8 mouse cellular contexts compared by ENCODE assay signal in the genomic region with DNA sequence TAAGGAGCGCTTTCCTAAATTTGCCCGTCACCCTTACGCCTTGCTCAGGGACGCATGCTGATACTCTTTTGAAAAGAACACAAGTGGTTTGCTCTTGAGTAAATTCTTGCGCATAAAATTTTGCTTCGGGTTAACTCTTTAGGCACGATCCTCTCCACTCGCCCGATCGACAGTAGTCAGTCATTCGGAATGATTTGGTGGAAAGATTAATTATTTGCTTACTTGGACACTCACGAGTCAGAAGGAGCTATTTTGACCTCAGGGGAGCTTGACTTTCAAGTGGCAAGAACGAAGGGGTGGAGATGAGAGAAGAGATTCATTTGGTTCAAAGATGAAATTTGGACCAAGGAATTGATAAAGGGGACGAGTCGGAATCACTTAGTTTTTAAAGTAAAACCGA. TPM values are rescaled to one million over a fixed set of nuclear protein-coding genes. Genes with fewer than 3 reads are reported as not detected.
DNase-seq lines count a peak whose midpoint lies in the region; ATAC-seq lines count a peak whose summit lies in the region.

No protein-coding gene starts in this region.

- no peaks in the 10 kb centered on the region for H3K27me3 ChIP-seq in heart, embryonic 16.5 days (ENCODE audit: control insufficient read depth, insufficient read depth, low read length)
- no peaks in the 10 kb centered on the region for H3K27me3 ChIP-seq in hindbrain, embryonic 12.5 days

- H3K4me3 ChIP-seq in heart, embryonic 16.5 days (ENCODE audit: low read length): peak overlapping the region; percentile 77
- H3K4me3 ChIP-seq in hindbrain, embryonic 12.5 days: peak overlapping the region; percentile 98
- H3K4me3 ChIP-seq in macrophage (ENCODE audit: inconsistent target): peak overlapping the region; percentile 86

- no peak for ATAC-seq in heart, embryonic 16.5 days (replicated peaks; ENCODE audit: extremely low read depth, insufficient read depth, low FRiP score)
- no peak; the same call in 1 of the 2 replicates for ATAC-seq in hindbrain, embryonic 12.5 days (ENCODE audit: low FRiP score)

- peak overlapping the region; percentile 84 for H3K9ac ChIP-seq in heart, embryonic 16.5 days (ENCODE audit: low read length)
- H3K9ac ChIP-seq in hindbrain, embryonic 12.5 days: peak overlapping the region; percentile 95

- no peaks in the 10 kb centered on the region for H3K9me3 ChIP-seq in heart, embryonic 16.5 days (replicated peaks; ENCODE audit: control insufficient read depth, low read length)
- H3K9me3 ChIP-seq in hindbrain, embryonic 12.5 days (replicated peaks): no peaks in the 10 kb centered on the region

- 2% methylated on average over 16 of the region's 16 CpGs for WGBS in heart, embryonic 16.5 days
- 6% methylated on average over 16 of the region's 16 CpGs for WGBS in hindbrain, embryonic 12.5 days
- WGBS in macrophage (ENCODE audit: missing documents): 6% methylated on average over 16 of the region's 16 CpGs

- peak overlapping the region; percentile 95 for H3K4me2 ChIP-seq in heart, embryonic 16.5 days (ENCODE audit: low read depth, low read length)
- peak overlapping the region; percentile 82 for H3K4me2 ChIP-seq in hindbrain, embryonic 12.5 days (replicated peaks)

- H3K79me2 ChIP-seq in macrophage (ENCODE audit: inconsistent target): peaks cover 98% of the 10 kb centered on the region

- no peak for DNase-seq in heart, adult 11 months
- DNase-seq in adipocyte (ENCODE audit: low spot score): peak; percentile 21
- no peak for DNase-seq in adrenal gland, postnatal 14 days
- no peak for DNase-seq in spleen, postnatal 14 days (ENCODE audit: low spot score in 2 of 2)
- no peak for DNase-seq in spleen, adult 18-20 months

- peaks cover 36% of the 10 kb centered on the region for H3K36me3 ChIP-seq in heart, embryonic 16.5 days (ENCODE audit: control insufficient read depth, insufficient read depth)
- H3K36me3 ChIP-seq in hindbrain, embryonic 12.5 days: peaks cover 45% of the 10 kb centered on the region
- peaks cover 24% of the 10 kb centered on the region for H3K36me3 ChIP-seq in macrophage (ENCODE audit: inconsistent target)

- H3K4me1 ChIP-seq in heart, embryonic 16.5 days (ENCODE audit: control insufficient read depth, insufficient read depth, low read length): peaks cover 14% of the 10 kb centered on the region
- peaks cover 22% of the 10 kb centered on the region for H3K4me1 ChIP-seq in hindbrain, embryonic 12.5 days

- H3K27ac ChIP-seq in heart, embryonic 16.5 days (ENCODE audit: low read length): no peak overlapping the region
- no peak overlapping the region for H3K27ac ChIP-seq in hindbrain, embryonic 12.5 days
- peak overlapping the region; percentile 41 for H3K27ac ChIP-seq in macrophage

RNA-seq across cellular contexts. Expression of a gene that starts 0.4 kb away (rescaled TPM):
- polyA plus RNA-seq in heart, embryonic 16.5 days (2015; fragmentation: Nextera tagmentation; extraction: Ambion mirVana): 33.9 and 37.5 TPM in 2 replicates
- polyA plus RNA-seq in hindbrain, embryonic 12.5 days (2016; fragmentation: Nextera tagmentation; extraction: Ambion mirVana): 48.1 and 53.9 TPM in 2 replicates
- 100 to 1,000 TPM in 9 of 26 experiments, 10 to 100 TPM in 17; 36.5 to 159 (median 91.1) TPM for total RNA-seq in macrophage (2018; cell fraction: chromatin; rRNA removed)
- 10 to 100 TPM in 6 of 26 experiments, 1 to 10 TPM in 20; 3.1 to 14.5 (median 7.6) TPM for total RNA-seq in macrophage (2018; cell fraction: cytosol; rRNA removed)
- total RNA-seq in macrophage (2018; cell fraction: nucleus; rRNA removed): 100 to 1,000 TPM in 6 of 26 experiments, 10 to 100 TPM in 20; 36.8 to 138 (median 61.9) TPM
- 10.6 to 11.2 TPM (median 10.8 TPM) in 3 replicates for polyA plus RNA-seq in macrophage (2018)
- 21.7 and 23.6 TPM in 2 replicates for total RNA-seq in adrenal gland, postnatal 14 days (2021)

RNA-seq across cellular contexts. Expression of a gene that starts 0.5 kb away (rescaled TPM):
- polyA plus RNA-seq in heart, embryonic 16.5 days (2015; fragmentation: Nextera tagmentation; extraction: Ambion mirVana): 217 and 223 TPM in 2 replicates
- polyA plus RNA-seq in hindbrain, embryonic 12.5 days (2016; fragmentation: Nextera tagmentation; extraction: Ambion mirVana): 241 and 269 TPM in 2 replicates
- total RNA-seq in macrophage (2018; cell fraction: chromatin; rRNA removed): 10 to 100 TPM in 16 of 26 experiments, 1 to 10 TPM in 9, under 1 TPM in 1; 0.41 to 29.6 (median 13.5) TPM
- total RNA-seq in macrophage (2018; cell fraction: cytosol; rRNA removed): 100 to 1,000 TPM in 18 of 26 experiments, 10 to 100 TPM in 8; 76.0 to 181 (median 114) TPM
- 10 to 100 TPM in 22 of 26 experiments, 1 to 10 TPM in 4; 4.1 to 53.5 (median 24.6) TPM for total RNA-seq in macrophage (2018; cell fraction: nucleus; rRNA removed)
- polyA plus RNA-seq in macrophage (2018): 44.6 to 126 TPM (median 109 TPM) in 3 replicates
- total RNA-seq in adrenal gland, postnatal 14 days (2021): 155 and 158 TPM in 2 replicates

RNA-seq across cellular contexts. Expression of a gene that starts 27.9 kb away (rescaled TPM):
- polyA plus RNA-seq in heart, embryonic 16.5 days (2015; fragmentation: Nextera tagmentation; extraction: Ambion mirVana): 76.5 and 88.9 TPM in 2 replicates
- 132 and 134 TPM in 2 replicates for polyA plus RNA-seq in hindbrain, embryonic 12.5 days (2016; fragmentation: Nextera tagmentation; extraction: Ambion mirVana)
- 10 to 100 TPM; 24.1 to 79.5 (median 51.5) TPM for total RNA-seq in macrophage (2018; cell fraction: chromatin; rRNA removed)
- total RNA-seq in macrophage (2018; cell fraction: cytosol; rRNA removed): 100 to 1,000 TPM in 18 of 26 experiments, 10 to 100 TPM in 8; 75.0 to 168 (median 135) TPM
- 100 to 1,000 TPM in 2 of 26 experiments, 10 to 100 TPM in 24; 30.2 to 119 (median 72.4) TPM for total RNA-seq in macrophage (2018; cell fraction: nucleus; rRNA removed)
- polyA plus RNA-seq in macrophage (2018): 90.8 to 150 TPM (median 111 TPM) in 3 replicates
- total RNA-seq in adrenal gland, postnatal 14 days (2021): 63.3 and 67.8 TPM in 2 replicates

RNA-seq across cellular contexts. Expression of a gene that starts 50.3 kb away (rescaled TPM):
- polyA plus RNA-seq in heart, embryonic 16.5 days (2015; fragmentation: Nextera tagmentation; extraction: Ambion mirVana): not detected in 2 replicates
- polyA plus RNA-seq in hindbrain, embryonic 12.5 days (2016; fragmentation: Nextera tagmentation; extraction: Ambion mirVana): not detected in 2 replicates
- total RNA-seq in macrophage (2018; cell fraction: chromatin; rRNA removed): not detected
- total RNA-seq in macrophage (2018; cell fraction: cytosol; rRNA removed): not detected
- not detected for total RNA-seq in macrophage (2018; cell fraction: nucleus; rRNA removed)
- polyA plus RNA-seq in macrophage (2018): not detected in 3 replicates
- not detected in 2 replicates for total RNA-seq in adrenal gland, postnatal 14 days (2021)

RNA-seq across cellular contexts. Expression of a gene that starts 56.1 kb away (rescaled TPM):
- 68.0 and 69.8 TPM in 2 replicates for polyA plus RNA-seq in heart, embryonic 16.5 days (2015; fragmentation: Nextera tagmentation; extraction: Ambion mirVana)
- 72.2 and 77.7 TPM in 2 replicates for polyA plus RNA-seq in hindbrain, embryonic 12.5 days (2016; fragmentation: Nextera tagmentation; extraction: Ambion mirVana)
- 1,000 to 10,000 TPM in 1 of 26 experiments, 100 to 1,000 TPM in 25; 152 to 1,061 (median 268) TPM for total RNA-seq in macrophage (2018; cell fraction: chromatin; rRNA removed)
- total RNA-seq in macrophage (2018; cell fraction: cytosol; rRNA removed): 100 to 1,000 TPM in 23 of 26 experiments, 10 to 100 TPM in 3; 89.4 to 239 (median 117) TPM
- 100 to 1,000 TPM; 137 to 891 (median 252) TPM for total RNA-seq in macrophage (2018; cell fraction: nucleus; rRNA removed)
- polyA plus RNA-seq in macrophage (2018): 96.4 to 117 TPM (median 96.5 TPM) in 3 replicates
- total RNA-seq in adrenal gland, postnatal 14 days (2021): 174 and 200 TPM in 2 replicates
